Mouse (Mus musculus) embryonic facial prominence, embryonic 11.5 days (tissue): ENCODE measurements around the gene Ifitm2. TPM values are rescaled to one million over a fixed set of nuclear protein-coding genes. Genes with fewer than 3 reads are reported as not detected.

Experiments used
- ATAC-seq: fragments of 200-750 bp; cut with Nextera tagmentation; replicated peaks from 2 replicates; pipeline ENCODE4 v1.8.0; 2017; ENCODE audit warnings: low read depth; ENCODE audit not compliant: insufficient number of reproducible peaks, low FRiP score, low TSS enrichment
- DNase-seq: peaks from one replicate; pipeline ENCODE4 v3.0.0-alpha.2; 2015; ENCODE audit warnings: low spot score
- H3K27ac ChIP-seq: fragments of 300-500 bp; sonication (generic); replicated peaks from 2 replicates; pipeline ENCODE4 v1.5.1; 2014; ENCODE audit warnings: mild to moderate bottlenecking, low read depth, low read length, control low read depth
- H3K27me3 ChIP-seq: fragments of 300-500 bp; sonication (generic); 2 replicates; pipeline ENCODE4 v1.6.1; 2014; ENCODE audit warnings: mild to moderate bottlenecking, low read length, moderate library complexity, mixed read lengths; ENCODE audit not compliant: control insufficient read depth, insufficient read depth
- H3K36me3 ChIP-seq: fragments of 300-500 bp; sonication (generic); replicated peaks from 2 replicates; pipeline ENCODE4 v1.6.1; 2014; ENCODE audit warnings: low read depth, mild to moderate bottlenecking, low read length, moderate library complexity, mixed read lengths; ENCODE audit not compliant: control insufficient read depth, insufficient read depth
- H3K4me1 ChIP-seq: fragments of 300-500 bp; sonication (generic); 2 replicates; pipeline ENCODE4 v1.6.1; 2014; ENCODE audit warnings: low read length, mixed read lengths; ENCODE audit not compliant: control insufficient read depth, insufficient read depth
- H3K4me2 ChIP-seq: fragments of 300-500 bp; sonication (generic); 2 replicates; pipeline ENCODE4 v1.6.1; 2014; ENCODE audit warnings: low read depth, mild to moderate bottlenecking, control low read depth, low read length, moderate library complexity
- H3K4me3 ChIP-seq: fragments of 300-500 bp; sonication (generic); 2 replicates; pipeline ENCODE4 v1.5.1; 2014; ENCODE audit warnings: low read depth, low read length, control low read depth
- H3K9ac ChIP-seq: fragments of 300-500 bp; sonication (generic); replicated peaks from 2 replicates; pipeline ENCODE4 v1.6.1; 2014; ENCODE audit warnings: mild to moderate bottlenecking, control low read depth, low read length
- H3K9me3 ChIP-seq: fragments of 300-500 bp; sonication (generic); replicated peaks from 2 replicates; pipeline ENCODE4 v1.6.1; 2016; ENCODE audit warnings: mild to moderate bottlenecking, low read length, inconsistent platforms, mixed read lengths; ENCODE audit not compliant: control insufficient read depth
- WGBS: fragments of 180-500 bp; shearing (Covaris S2); extraction: QIAGEN DNeasy Blood & Tissue Kit; methylation state at CpG from one replicate; pipeline ENCODE4 v1.1.7; 2014; 5-methylcytosine and 5-hydroxymethylcytosine counted together
- polyA plus RNA-seq: library from polyadenylated mRNA; unstranded; fragments of >200 nt; fragmentation: Nextera tagmentation; extraction: Ambion mirVana; gene quantifications from 2 replicates; pipeline ENCODE4 v1.2.1, GENCODE M21; 2014

The Ifitm2 gene
- polyA plus RNA-seq, 1 experiment from 2014 or later = 595 TPM

GRCm38 (mm10) chr7:140961416-140961815 lies 5.6 kb upstream of the Ifitm2 start:
- Histone ChIP-seq H3K4me2 (no peak overlapping the region), H3K27ac (no peak overlapping the region), H3K9ac (no peak overlapping the region), H3K4me1 (peaks cover under 1% of the 10 kb centered on the region; the same call in 1 of the 2 replicates), H3K27me3 (no peaks in the 10 kb centered on the region), H3K9me3 (no peaks in the 10 kb centered on the region), H3K36me3 (no peaks in the 10 kb centered on the region), H3K4me3 (no peak overlapping the region)
- DNase-seq = no peak
- WGBS = 57% methylated on average over 2 of the region's 2 CpGs
- no peak for ATAC-seq

- Histone ChIP-seq H3K27ac (no peak overlapping the region), H3K9me3 (no peaks in the 10 kb centered on the region), H3K9ac (no peak overlapping the region), H3K4me3 (no peak overlapping the region), H3K4me1 (peaks cover 4% of the 10 kb centered on the region; the same call in 1 of the 2 replicates), H3K36me3 (no peaks in the 10 kb centered on the region), H3K27me3 (no peaks in the 10 kb centered on the region), H3K4me2 (no peak overlapping the region)
- DNase-seq (no peak), ATAC-seq (no peak)
- 68% methylated on average over 5 of the region's 5 CpGs for whole genome bisulfite sequencing
These were observed 4.2 kb upstream of the Ifitm2 start for GRCm38 (mm10) chr7:140960026-140960425.

GRCm38 (mm10) chr7:140959181-140959901 lies 3.6 kb upstream of the Ifitm2 start:
- peak; percentile 74 for DNase-seq
- Histone ChIP-seq H3K9me3 (no peaks in the 10 kb centered on the region), H3K27me3 (no peaks in the 10 kb centered on the region), H3K4me3 (no peak overlapping the region), H3K4me1 (peaks cover 4% of the 10 kb centered on the region; the same call in 1 of the 2 replicates), H3K4me2 (no peak overlapping the region), H3K9ac (no peak overlapping the region), H3K27ac (no peak overlapping the region), H3K36me3 (no peaks in the 10 kb centered on the region)
- 7% methylated on average over 9 of the region's 9 CpGs for WGBS
- ATAC-seq = no peak

- 41% methylated on average over 6 of the region's 6 CpGs for WGBS
- H3K9ac ChIP-seq = no peak overlapping the region
- H3K9me3 ChIP-seq = no peaks in the 10 kb centered on the region
- DNase-seq (no peak), ATAC-seq (no peak)
- H3K36me3 ChIP-seq = no peaks in the 10 kb centered on the region
- H3K4me1 ChIP-seq = peaks cover 8% of the 10 kb centered on the region
- peak overlapping the region; percentile 89 for H3K27ac ChIP-seq
- H3K4me2 ChIP-seq = no peak overlapping the region; the same call in 1 of the 2 replicates
- H3K27me3 ChIP-seq = no peaks in the 10 kb centered on the region
- H3K4me3 ChIP-seq = no peak overlapping the region
These were observed 726 bp upstream of the Ifitm2 start for GRCm38 (mm10) chr7:140956556-140956869.

- Histone ChIP-seq H3K4me1 (peaks cover 8% of the 10 kb centered on the region), H3K9me3 (no peaks in the 10 kb centered on the region), H3K4me3 (peak overlapping the region; percentile 55), H3K4me2 (peak overlapping the region; percentile 67), H3K36me3 (no peaks in the 10 kb centered on the region), H3K9ac (peak overlapping the region; percentile 69), H3K27me3 (no peaks in the 10 kb centered on the region), H3K27ac (peak overlapping the region; percentile 89)
- DNase-seq (peak; percentile 54), ATAC-seq (peak; percentile 50)
- 15% methylated on average over 17 of the region's 17 CpGs for WGBS
These were observed 445 bp downstream of the Ifitm2 start for GRCm38 (mm10) chr7:140955342-140955741.

GRCm38 (mm10) chr7:140954733-140955071 lies 1.1 kb downstream of the Ifitm2 start:
- Histone ChIP-seq H3K9ac (peak overlapping the region; percentile 37), H3K27ac (no peak overlapping the region), H3K4me1 (peaks cover 8% of the 10 kb centered on the region), H3K27me3 (no peaks in the 10 kb centered on the region), H3K4me2 (peak overlapping the region; percentile 67), H3K9me3 (no peaks in the 10 kb centered on the region), H3K36me3 (no peaks in the 10 kb centered on the region), H3K4me3 (peak overlapping the region; percentile 55)
- DNase-seq = no peak
- 8% methylated on average over 9 of the region's 9 CpGs for WGBS
- no peak for ATAC-seq

- WGBS = 67% methylated on average over 15 of the region's 15 CpGs
- peak overlapping the region; percentile 37 for H3K9ac ChIP-seq
- peak overlapping the region; percentile 67 for H3K4me2 ChIP-seq
- H3K27me3 ChIP-seq = no peaks in the 10 kb centered on the region
- peaks cover 8% of the 10 kb centered on the region for H3K4me1 ChIP-seq
- no peaks in the 10 kb centered on the region for H3K9me3 ChIP-seq
- H3K4me3 ChIP-seq = peak overlapping the region; percentile 55
- ATAC-seq (no peak), DNase-seq (no peak)
- no peaks in the 10 kb centered on the region for H3K36me3 ChIP-seq
- H3K27ac ChIP-seq = no peak overlapping the region
These were observed 1.7 kb downstream of the Ifitm2 start for GRCm38 (mm10) chr7:140953800-140954732.

- peaks cover 8% of the 10 kb centered on the region for H3K4me1 ChIP-seq
- ATAC-seq (no peak), DNase-seq (no peak)
- 83% methylated on average over 11 of the region's 11 CpGs for WGBS
- H3K9me3 ChIP-seq = no peaks in the 10 kb centered on the region
- H3K27me3 ChIP-seq = no peaks in the 10 kb centered on the region
- no peak overlapping the region for H3K4me2 ChIP-seq
- no peak overlapping the region for H3K4me3 ChIP-seq
- no peak overlapping the region for H3K27ac ChIP-seq
- H3K9ac ChIP-seq = no peak overlapping the region
- no peaks in the 10 kb centered on the region for H3K36me3 ChIP-seq
These were observed 2.7 kb downstream of the Ifitm2 start for GRCm38 (mm10) chr7:140953133-140953532.
